ENCODE assay signal across 32 mouse cellular contexts in the genomic region with DNA sequence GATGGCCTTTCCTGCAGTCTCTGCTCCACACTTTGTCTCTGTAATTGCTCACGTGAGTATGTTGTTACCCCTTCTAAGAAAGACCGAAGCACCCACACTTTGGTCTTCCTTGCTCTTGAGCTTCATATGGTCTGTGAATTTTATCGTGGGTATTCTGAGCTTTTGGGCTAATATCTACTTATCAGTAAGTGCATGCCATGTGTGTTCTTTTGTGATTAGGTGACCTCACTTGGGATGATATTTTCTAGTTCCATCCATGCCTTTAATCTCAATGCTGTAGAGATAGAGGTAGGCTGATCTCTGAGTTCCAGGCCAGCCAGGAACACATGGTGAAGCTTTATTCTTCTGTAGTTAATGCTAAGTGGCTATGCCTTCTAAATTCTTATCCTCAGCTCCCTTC.
A peak's percentile ranks its signal among the peaks of the same experiment; 100 is the strongest.
DNase-seq lines count a peak whose midpoint lies in the region; ATAC-seq and TF ChIP-seq lines count a peak whose summit lies in the region.
"Had no signal": no experiment of that assay in that cellular context is flagged by ENCODE, and none has a peak within 500 bp of the region (broad histone marks: within the 10 kb centered on the region; RNA-seq: fewer than 3 reads in every experiment).

No protein-coding gene starts in this region.

- H3K27me3 ChIP-seq in liver, embryonic 12.5 days (replicated peaks): no peaks in the 10 kb centered on the region
- no peaks in the 10 kb centered on the region for H3K27me3 ChIP-seq in liver, postnatal 0 days (ENCODE audit: insufficient read depth, low read length)
- no peaks in the 10 kb centered on the region for H3K27me3 ChIP-seq in embryonic facial prominence, embryonic 10.5 days (replicated peaks; ENCODE audit: low read depth, poor library complexity, severe bottlenecking)
- no peaks in the 10 kb centered on the region for H3K27me3 ChIP-seq in kidney, embryonic 15.5 days
- H3K27me3 ChIP-seq: embryonic facial prominence, embryonic 13.5 days; forebrain, embryonic 12.5 days; limb, embryonic 12.5 days; Patski had no signal

- H3K9ac ChIP-seq in liver, embryonic 12.5 days: peak overlapping the region; percentile 54; the same call in 1 of the 2 replicates
- H3K9ac ChIP-seq in liver, postnatal 0 days (replicated peaks): 0 out of 2 replicates have a peak overlapping the region, but pooled peaks have one; percentile 21
- H3K9ac ChIP-seq in kidney, embryonic 15.5 days: no peak overlapping the region
- H3K9ac ChIP-seq: embryonic facial prominence, embryonic 13.5 days; forebrain, embryonic 12.5 days; forebrain, postnatal 0 days; hindbrain, embryonic 14.5 days; limb, embryonic 12.5 days had no signal

- TF ChIP-seq CTCF in liver, postnatal 0 days (IDR thresholded peaks at IDR 0.05; ENCODE audit: low read depth): no peak

- H3K4me1 ChIP-seq in liver, embryonic 12.5 days: peaks cover 69% of the 10 kb centered on the region
- H3K4me1 ChIP-seq in liver, postnatal 0 days (ENCODE audit: insufficient read depth): peaks cover 5% of the 10 kb centered on the region; the same call in 1 of the 2 replicates
- H3K4me1 ChIP-seq in embryonic facial prominence, embryonic 10.5 days: peaks cover 10% of the 10 kb centered on the region; the same call in 1 of the 2 replicates
- no peaks in the 10 kb centered on the region for H3K4me1 ChIP-seq in kidney, embryonic 15.5 days

- DNase-seq in MEL-GATA-1-ER (ENCODE audit: extremely low read depth, low read depth): peak; percentile 49
- peak; percentile 82 for DNase-seq in c-Kit-positive CD71-positive TER-119-positive erythroid progenitor cells, embryonic 14.5 days (ENCODE audit: low spot score)
- DNase-seq in liver, postnatal 0 days: no peak
- DNase-seq in left cerebral cortex, adult 18-20 months (ENCODE audit: low spot score in 2 of 2): no peak
- no peak for DNase-seq in gastrocnemius, adult 8-10 months (ENCODE audit: low spot score in 2 of 2)
- no peak for DNase-seq in embryonic facial prominence, embryonic 10.5 days (ENCODE audit: low spot score)
- DNase-seq: adrenal gland, postnatal 25 days; B cell, adult 2 months; cerebellum, adult 9-10 months; embryo, embryonic 11 days; forebrain, postnatal 0 days; gastrocnemius, postnatal 14 days; heart, postnatal 4 days; kidney, adult 9 months; kidney, postnatal 14 days; layer of hippocampus, adult 9-11 months; lung, adult 18-20 months; lung, postnatal 10 days; right cerebral cortex, postnatal 25 days; spleen, adult 18-20 months had no signal

- H3K36me3 ChIP-seq in liver, embryonic 12.5 days: peaks cover 47% of the 10 kb centered on the region
- H3K36me3 ChIP-seq in liver, postnatal 0 days (replicated peaks; ENCODE audit: insufficient read depth, low read length): peaks cover 12% of the 10 kb centered on the region; the same call in 1 of the 2 replicates
- peaks cover 6% of the 10 kb centered on the region; the same call in 1 of the 2 replicates for H3K36me3 ChIP-seq in embryonic facial prominence, embryonic 10.5 days (replicated peaks)
- no peaks in the 10 kb centered on the region for H3K36me3 ChIP-seq in kidney, embryonic 15.5 days
- H3K36me3 ChIP-seq: embryonic facial prominence, embryonic 13.5 days; limb, embryonic 12.5 days had no signal

- H3K9me3 ChIP-seq in liver, embryonic 12.5 days (replicated peaks): no peaks in the 10 kb centered on the region
- no peaks in the 10 kb centered on the region for H3K9me3 ChIP-seq in liver, postnatal 0 days (ENCODE audit: low read length)
- no peaks in the 10 kb centered on the region for H3K9me3 ChIP-seq in embryonic facial prominence, embryonic 10.5 days
- H3K9me3 ChIP-seq in kidney, embryonic 15.5 days (replicated peaks): no peaks in the 10 kb centered on the region
- H3K9me3 ChIP-seq: embryonic facial prominence, embryonic 13.5 days; forebrain, embryonic 12.5 days; limb, embryonic 12.5 days had no signal

- TF ChIP-seq EP300 in liver, postnatal 0 days (IDR thresholded peaks at IDR 0.05; ENCODE audit: low read depth): peak; percentile 90

- peak; percentile 89 for ATAC-seq in liver, embryonic 12.5 days
- peak; percentile 38; the same call in 1 of the 2 replicates for ATAC-seq in liver, postnatal 0 days
- no peak for ATAC-seq in kidney, embryonic 15.5 days (replicated peaks; ENCODE audit: low FRiP score)
- ATAC-seq: forebrain, postnatal 0 days; intestine, postnatal 0 days; midbrain, embryonic 16.5 days; Patski had no signal

- peak overlapping the region; percentile 63 for H3K4me2 ChIP-seq in liver, embryonic 12.5 days
- H3K4me2 ChIP-seq in liver, postnatal 0 days (ENCODE audit: low read depth, low read length): no peak overlapping the region; the same call in 1 of the 2 replicates
- H3K4me2 ChIP-seq in kidney, embryonic 15.5 days: no peak overlapping the region
- H3K4me2 ChIP-seq: embryonic facial prominence, embryonic 13.5 days; forebrain, embryonic 12.5 days; heart, embryonic 11.5 days; hindbrain, embryonic 14.5 days; limb, embryonic 12.5 days; midbrain, embryonic 11.5 days had no signal

- peak overlapping the region; percentile 90 for H3K27ac ChIP-seq in liver, embryonic 12.5 days
- 0 out of 2 replicates have a peak overlapping the region, but pooled peaks have one; percentile 18 for H3K27ac ChIP-seq in liver, postnatal 0 days (ENCODE audit: low read depth)
- H3K27ac ChIP-seq in embryonic facial prominence, embryonic 10.5 days (replicated peaks): no peak overlapping the region
- H3K27ac ChIP-seq in kidney, embryonic 15.5 days: no peak overlapping the region
- H3K27ac ChIP-seq: embryonic facial prominence, embryonic 13.5 days; forebrain, embryonic 12.5 days; hindbrain, embryonic 14.5 days; limb, embryonic 12.5 days had no signal

- WGBS in liver, embryonic 12.5 days (ENCODE audit: insufficient replicate concordance): 21% methylated on average over 3 of the region's 3 CpGs
- WGBS in liver, postnatal 0 days (ENCODE audit: insufficient replicate concordance): 49% methylated on average over 3 of the region's 3 CpGs
- WGBS in embryonic facial prominence, embryonic 10.5 days: 84% methylated on average over 3 of the region's 3 CpGs
- WGBS in kidney, embryonic 15.5 days: 94% methylated on average over 3 of the region's 3 CpGs

- peak overlapping the region; percentile 18; the same call in 1 of the 2 replicates for H3K4me3 ChIP-seq in liver, embryonic 12.5 days
- H3K4me3 ChIP-seq in liver, postnatal 0 days (ENCODE audit: low read depth, low read length): no peak overlapping the region
- H3K4me3 ChIP-seq in embryonic facial prominence, embryonic 10.5 days: no peak overlapping the region
- H3K4me3 ChIP-seq in kidney, embryonic 15.5 days (replicated peaks): no peak overlapping the region
- H3K4me3 ChIP-seq: embryonic facial prominence, embryonic 13.5 days; erythroblast, embryonic 14.5 days; forebrain, embryonic 12.5 days; limb, embryonic 12.5 days had no signal

Comparison
In these comparisons a context has a peak if more than half of its experiments do, and no peak if none do; other contexts are left out.
1. DNase-seq: peak in MEL-GATA-1-ER (single experiment) and c-Kit-positive CD71-positive TER-119-positive erythroid progenitor cells, embryonic 14.5 days (single experiment); none in liver, postnatal 0 days (single experiment), left cerebral cortex, adult 18-20 months (0 of 2), gastrocnemius, adult 8-10 months (0 of 2) and embryonic facial prominence, embryonic 10.5 days (single experiment).
2. H3K27ac ChIP-seq: peak in liver, embryonic 12.5 days (single experiment) and liver, postnatal 0 days (single experiment); none in embryonic facial prominence, embryonic 10.5 days (single experiment) and kidney, embryonic 15.5 days (single experiment).